Comparison of ENCODE assay signal across 21 mouse cellular contexts in genomic region chr7:19575559-19575958, GRCm38 (mm10). TPM values are rescaled to one million over a fixed set of nuclear protein-coding genes. Genes with fewer than 3 reads are reported as not detected.
DNase-seq lines count a peak whose midpoint lies in the region; ATAC-seq and TF ChIP-seq lines count a peak whose summit lies in the region.
"Had no signal": no experiment of that assay in that cellular context is flagged by ENCODE, and none has a peak within 500 bp of the region (broad histone marks: within the 10 kb centered on the region; RNA-seq: fewer than 3 reads in every experiment).

No protein-coding gene starts in this region.

- no peak overlapping the region for H3K27ac ChIP-seq in midbrain, embryonic 11.5 days (ENCODE audit: low read depth, low read length)
- H3K27ac ChIP-seq in midbrain, embryonic 10.5 days (replicated peaks): no peak overlapping the region
- H3K27ac ChIP-seq in liver, embryonic 11.5 days (ENCODE audit: low read depth, low read length): peak overlapping the region; percentile 41
- H3K27ac ChIP-seq in liver, embryonic 15.5 days (replicated peaks): peak overlapping the region; percentile 42
- no peak overlapping the region for H3K27ac ChIP-seq in hindbrain, postnatal 0 days
- H3K27ac ChIP-seq: embryonic facial prominence, embryonic 15.5 days; forebrain, embryonic 10.5 days; forebrain, embryonic 15.5 days; hindbrain, embryonic 10.5 days; hindbrain, embryonic 14.5 days had no signal

- peak; percentile 59 for DNase-seq in midbrain, embryonic 11.5 days (ENCODE audit: low spot score, missing footprints)
- no peak for DNase-seq in midbrain, embryonic 10.5 days (ENCODE audit: low spot score)
- DNase-seq in liver, embryonic 11.5 days (ENCODE audit: low spot score): no peak
- DNase-seq in cerebellum, postnatal 36 days: no peak
- DNase-seq in hindbrain, postnatal 0 days (ENCODE audit: low spot score): no peak
- DNase-seq: adrenal gland, adult 2 months; adrenal gland, postnatal 36 days; cerebellum, adult 2 months; cerebellum, postnatal 10 days; embryo, embryonic 11 days; heart, adult 18-20 months had no signal

- no peak overlapping the region for H3K4me2 ChIP-seq in midbrain, embryonic 11.5 days
- peak overlapping the region; percentile 99 for H3K4me2 ChIP-seq in liver, embryonic 11.5 days
- H3K4me2 ChIP-seq in liver, embryonic 15.5 days: peak overlapping the region; percentile 33; the same call in 1 of the 2 replicates
- no peak overlapping the region for H3K4me2 ChIP-seq in hindbrain, postnatal 0 days (ENCODE audit: low read depth, low read length)
- H3K4me2 ChIP-seq: embryonic facial prominence, embryonic 15.5 days; forebrain, embryonic 15.5 days; heart, embryonic 12.5 days; hindbrain, embryonic 14.5 days had no signal

- 62% methylated on average over 3 of the region's 3 CpGs for WGBS in midbrain, embryonic 11.5 days
- WGBS in midbrain, embryonic 10.5 days: 71% methylated on average over 3 of the region's 3 CpGs
- 49% methylated on average over 3 of the region's 3 CpGs for WGBS in liver, embryonic 11.5 days
- WGBS in liver, embryonic 15.5 days (ENCODE audit: insufficient replicate concordance): 43% methylated on average over 3 of the region's 3 CpGs
- WGBS in hindbrain, postnatal 0 days: 68% methylated on average over 3 of the region's 3 CpGs

- no peaks in the 10 kb centered on the region for H3K9me3 ChIP-seq in midbrain, embryonic 11.5 days (ENCODE audit: control insufficient read depth, low read length)
- no peaks in the 10 kb centered on the region for H3K9me3 ChIP-seq in midbrain, embryonic 10.5 days (replicated peaks)
- no peaks in the 10 kb centered on the region for H3K9me3 ChIP-seq in liver, embryonic 11.5 days (ENCODE audit: control insufficient read depth, low read length)
- H3K9me3 ChIP-seq in liver, embryonic 15.5 days (replicated peaks): no peaks in the 10 kb centered on the region
- H3K9me3 ChIP-seq in hindbrain, postnatal 0 days (ENCODE audit: low read length): no peaks in the 10 kb centered on the region
- H3K9me3 ChIP-seq: embryonic facial prominence, embryonic 15.5 days; forebrain, embryonic 10.5 days; forebrain, embryonic 15.5 days; heart, embryonic 12.5 days; hindbrain, embryonic 10.5 days had no signal

- no peak overlapping the region for H3K4me3 ChIP-seq in midbrain, embryonic 11.5 days (ENCODE audit: low read depth, low read length)
- H3K4me3 ChIP-seq in midbrain, embryonic 10.5 days: no peak overlapping the region
- H3K4me3 ChIP-seq in liver, embryonic 11.5 days (ENCODE audit: low read depth, low read length): no peak overlapping the region
- H3K4me3 ChIP-seq in liver, embryonic 15.5 days (replicated peaks): no peak overlapping the region
- H3K4me3 ChIP-seq in hindbrain, postnatal 0 days (ENCODE audit: low read length): no peak overlapping the region
- H3K4me3 ChIP-seq: embryonic facial prominence, embryonic 15.5 days; erythroblast, embryonic 14.5 days; forebrain, embryonic 10.5 days; forebrain, embryonic 15.5 days; heart, embryonic 12.5 days; hindbrain, embryonic 10.5 days had no signal

- no peak overlapping the region for H3K9ac ChIP-seq in midbrain, embryonic 11.5 days (ENCODE audit: low read length)
- peak overlapping the region; percentile 30 for H3K9ac ChIP-seq in liver, embryonic 11.5 days (ENCODE audit: low read depth, low read length)
- no peak overlapping the region for H3K9ac ChIP-seq in liver, embryonic 15.5 days
- H3K9ac ChIP-seq in hindbrain, postnatal 0 days (replicated peaks; ENCODE audit: low read length): no peak overlapping the region
- H3K9ac ChIP-seq: embryonic facial prominence, embryonic 15.5 days; forebrain, embryonic 15.5 days; heart, embryonic 12.5 days; hindbrain, embryonic 14.5 days had no signal

- peaks cover 11% of the 10 kb centered on the region for H3K4me1 ChIP-seq in midbrain, embryonic 11.5 days (ENCODE audit: control insufficient read depth, insufficient read depth, low read length)
- peaks cover 37% of the 10 kb centered on the region for H3K4me1 ChIP-seq in midbrain, embryonic 10.5 days
- H3K4me1 ChIP-seq in liver, embryonic 11.5 days (replicated peaks; ENCODE audit: control insufficient read depth, insufficient read depth, low read length): peaks cover 34% of the 10 kb centered on the region
- H3K4me1 ChIP-seq in liver, embryonic 15.5 days (replicated peaks): peaks cover 76% of the 10 kb centered on the region
- peaks cover 16% of the 10 kb centered on the region for H3K4me1 ChIP-seq in hindbrain, postnatal 0 days (ENCODE audit: insufficient read depth, low read length)

- no peaks in the 10 kb centered on the region for H3K36me3 ChIP-seq in midbrain, embryonic 11.5 days (ENCODE audit: control insufficient read depth, insufficient read depth, low read length)
- peaks cover 20% of the 10 kb centered on the region for H3K36me3 ChIP-seq in midbrain, embryonic 10.5 days
- peaks cover 9% of the 10 kb centered on the region for H3K36me3 ChIP-seq in liver, embryonic 11.5 days (ENCODE audit: control insufficient read depth, insufficient read depth, low read length)
- peaks cover 9% of the 10 kb centered on the region for H3K36me3 ChIP-seq in liver, embryonic 15.5 days (replicated peaks)
- peaks cover 3% of the 10 kb centered on the region; the same call in 1 of the 2 replicates for H3K36me3 ChIP-seq in hindbrain, postnatal 0 days (ENCODE audit: insufficient read depth, low read length)
- H3K36me3 ChIP-seq: forebrain, embryonic 15.5 days had no signal

- no peak for TF ChIP-seq CTCF in hindbrain, postnatal 0 days (IDR thresholded peaks at IDR 0.05; ENCODE audit: low read depth)

- ATAC-seq in midbrain, embryonic 11.5 days (ENCODE audit: low FRiP score): no peak
- ATAC-seq in liver, embryonic 11.5 days (replicated peaks; ENCODE audit: low FRiP score): no peak
- ATAC-seq in liver, embryonic 15.5 days (ENCODE audit: insufficient read depth): no peak
- ATAC-seq in hindbrain, postnatal 0 days: no peak
- ATAC-seq: forebrain, embryonic 15.5 days; Patski had no signal

- peaks cover 45% of the 10 kb centered on the region for H3K27me3 ChIP-seq in midbrain, embryonic 11.5 days (ENCODE audit: control insufficient read depth, insufficient read depth, low read length)
- peaks cover 66% of the 10 kb centered on the region for H3K27me3 ChIP-seq in midbrain, embryonic 10.5 days (ENCODE audit: low read depth, poor library complexity, severe bottlenecking)
- 0 out of 2 replicates have a peak, but pooled peaks cover 8% of the 10 kb centered on the region for H3K27me3 ChIP-seq in liver, embryonic 11.5 days (replicated peaks; ENCODE audit: control insufficient read depth, insufficient read depth, low read length)
- peaks cover 23% of the 10 kb centered on the region for H3K27me3 ChIP-seq in liver, embryonic 15.5 days
- peaks cover 18% of the 10 kb centered on the region for H3K27me3 ChIP-seq in hindbrain, postnatal 0 days (ENCODE audit: insufficient read depth, low read length)
- H3K27me3 ChIP-seq: CH12.LX, Patski had no signal

RNA-seq across cellular contexts. Expression of gene Zfp296, which starts 1.5 kb away (rescaled TPM):
- 0.10 and 0.20 TPM in 2 replicates for polyA plus RNA-seq in midbrain, embryonic 11.5 days (2014; fragmentation: Nextera tagmentation; extraction: Ambion mirVana)
- 0.10 and 0.22 TPM in 2 replicates for polyA plus RNA-seq in midbrain, embryonic 10.5 days (2016; fragmentation: Nextera tagmentation; extraction: Ambion mirVana)
- 2.3 and 2.4 TPM in 2 replicates for polyA plus RNA-seq in liver, embryonic 11.5 days (2014; fragmentation: Nextera tagmentation; extraction: Ambion mirVana)
- 0.60 and 0.81 TPM in 2 replicates for polyA plus RNA-seq in liver, embryonic 15.5 days (2015; fragmentation: Nextera tagmentation; extraction: Ambion mirVana)
- total RNA-seq in hindbrain, postnatal 0 days (2014; rRNA removed): 0.25 TPM in 1 of 2 replicates, not detected in the other
- polyA plus RNA-seq in hindbrain, postnatal 0 days (2015; fragmentation: Nextera tagmentation; extraction: Ambion mirVana): not detected in 2 replicates

RNA-seq across cellular contexts. Expression of gene Gemin7, which starts 1.8 kb away (rescaled TPM):
- polyA plus RNA-seq in midbrain, embryonic 11.5 days (2014; fragmentation: Nextera tagmentation; extraction: Ambion mirVana): 152 and 161 TPM in 2 replicates
- polyA plus RNA-seq in midbrain, embryonic 10.5 days (2016; fragmentation: Nextera tagmentation; extraction: Ambion mirVana): 177 TPM in 2 replicates
- polyA plus RNA-seq in liver, embryonic 11.5 days (2014; fragmentation: Nextera tagmentation; extraction: Ambion mirVana): 133 and 142 TPM in 2 replicates
- 79.6 and 90.9 TPM in 2 replicates for polyA plus RNA-seq in liver, embryonic 15.5 days (2015; fragmentation: Nextera tagmentation; extraction: Ambion mirVana)
- total RNA-seq in hindbrain, postnatal 0 days (2014; rRNA removed): 60.0 and 61.7 TPM in 2 replicates
- polyA plus RNA-seq in hindbrain, postnatal 0 days (2015; fragmentation: Nextera tagmentation; extraction: Ambion mirVana): 153 and 162 TPM in 2 replicates

RNA-seq across cellular contexts. Expression of gene Ppp1r37, which starts 12.7 kb away (rescaled TPM):
- 2.8 and 3.0 TPM in 2 replicates for polyA plus RNA-seq in midbrain, embryonic 11.5 days (2014; fragmentation: Nextera tagmentation; extraction: Ambion mirVana)
- polyA plus RNA-seq in midbrain, embryonic 10.5 days (2016; fragmentation: Nextera tagmentation; extraction: Ambion mirVana): 20.3 and 20.5 TPM in 2 replicates
- 2.9 and 3.1 TPM in 2 replicates for polyA plus RNA-seq in liver, embryonic 11.5 days (2014; fragmentation: Nextera tagmentation; extraction: Ambion mirVana)
- polyA plus RNA-seq in liver, embryonic 15.5 days (2015; fragmentation: Nextera tagmentation; extraction: Ambion mirVana): 10.2 and 15.7 TPM in 2 replicates
- total RNA-seq in hindbrain, postnatal 0 days (2014; rRNA removed): 125 and 128 TPM in 2 replicates
- 27.0 and 27.7 TPM in 2 replicates for polyA plus RNA-seq in hindbrain, postnatal 0 days (2015; fragmentation: Nextera tagmentation; extraction: Ambion mirVana)

RNA-seq across cellular contexts. Expression of gene Clasrp, which starts 28.7 kb away (rescaled TPM):
- 44.6 and 46.1 TPM in 2 replicates for polyA plus RNA-seq in midbrain, embryonic 11.5 days (2014; fragmentation: Nextera tagmentation; extraction: Ambion mirVana)
- polyA plus RNA-seq in midbrain, embryonic 10.5 days (2016; fragmentation: Nextera tagmentation; extraction: Ambion mirVana): 51.8 and 61.1 TPM in 2 replicates
- polyA plus RNA-seq in liver, embryonic 11.5 days (2014; fragmentation: Nextera tagmentation; extraction: Ambion mirVana): 33.4 and 45.5 TPM in 2 replicates
- polyA plus RNA-seq in liver, embryonic 15.5 days (2015; fragmentation: Nextera tagmentation; extraction: Ambion mirVana): 12.2 and 13.4 TPM in 2 replicates
- 67.0 and 90.9 TPM in 2 replicates for total RNA-seq in hindbrain, postnatal 0 days (2014; rRNA removed)
- polyA plus RNA-seq in hindbrain, postnatal 0 days (2015; fragmentation: Nextera tagmentation; extraction: Ambion mirVana): 70.3 and 77.5 TPM in 2 replicates

RNA-seq across cellular contexts. Expression of gene Relb, which starts 53.7 kb away (rescaled TPM):
- polyA plus RNA-seq in midbrain, embryonic 11.5 days (2014; fragmentation: Nextera tagmentation; extraction: Ambion mirVana): 3.7 and 4.3 TPM in 2 replicates
- polyA plus RNA-seq in midbrain, embryonic 10.5 days (2016; fragmentation: Nextera tagmentation; extraction: Ambion mirVana): 3.8 and 4.7 TPM in 2 replicates
- polyA plus RNA-seq in liver, embryonic 11.5 days (2014; fragmentation: Nextera tagmentation; extraction: Ambion mirVana): 2.0 and 2.3 TPM in 2 replicates
- 1.7 TPM in 2 replicates for polyA plus RNA-seq in liver, embryonic 15.5 days (2015; fragmentation: Nextera tagmentation; extraction: Ambion mirVana)
- total RNA-seq in hindbrain, postnatal 0 days (2014; rRNA removed): 9.2 and 10.2 TPM in 2 replicates
- polyA plus RNA-seq in hindbrain, postnatal 0 days (2015; fragmentation: Nextera tagmentation; extraction: Ambion mirVana): 6.5 and 6.9 TPM in 2 replicates

Comparison
In these comparisons a context has a peak if more than half of its experiments do, and no peak if none do; other contexts are left out.
1. H3K27ac ChIP-seq: peak in liver, embryonic 11.5 days (single experiment) and liver, embryonic 15.5 days (single experiment); none in midbrain, embryonic 11.5 days (single experiment), midbrain, embryonic 10.5 days (single experiment) and hindbrain, postnatal 0 days (single experiment).
2. H3K4me2 ChIP-seq: peak in liver, embryonic 11.5 days (single experiment) and liver, embryonic 15.5 days (single experiment); none in midbrain, embryonic 11.5 days (single experiment) and hindbrain, postnatal 0 days (single experiment).